Mouse (Mus musculus) mouse trophoblast stem cell (cell line): ENCODE measurements around the gene Hist1h2bj.

Source experiments
- in situ Hi-C, 2 experiments: fragments of 300-500 bp; cut with MseI, MboI; formaldehyde crosslinking; loops; 2 replicates in 1 of 2; 3 replicates in 1 of 2; pipeline ENCODE4 v1.15.1; 2025

Hist1h2bj gene

GRCm38 (mm10) chr13:22036986-22037385 is 6.0 kb upstream of the Hist1h2bj start:
- in situ Hi-C loops: loop anchor here (10.0 to 25.0 kb wide), 3 partner anchors 325 to 1475 kb away; partner anchors contain the start of genes Hist1h2ai (in 1 of the 2), Hist1h2bl (in 1 of the 2), Hist1h2bm (in 1 of the 2) and Hist1h3h (in 1 of the 2)

GRCm38 (mm10) chr13:22037415-22037814 is 5.6 kb upstream of the Hist1h2bj start:
- in situ Hi-C loops: loop anchor here (10.0 to 25.0 kb wide), 3 partner anchors 325 to 1475 kb away; partner anchors contain the start of genes Hist1h2ai (in 1 of the 2), Hist1h2bl (in 1 of the 2), Hist1h2bm (in 1 of the 2) and Hist1h3h (in 1 of the 2)

- in situ Hi-C loops: loop anchor here (10.0 to 25.0 kb wide), 3 partner anchors 327 to 1473 kb away; partner anchors contain the start of genes Hist1h2ai (in 1 of the 2), Hist1h2bl (in 1 of the 2), Hist1h2bm (in 1 of the 2) and Hist1h3h (in 1 of the 2)
Observed at GRCm38 (mm10) chr13:22039364-22039763, 3.6 kb upstream of the Hist1h2bj start.

DNA sequence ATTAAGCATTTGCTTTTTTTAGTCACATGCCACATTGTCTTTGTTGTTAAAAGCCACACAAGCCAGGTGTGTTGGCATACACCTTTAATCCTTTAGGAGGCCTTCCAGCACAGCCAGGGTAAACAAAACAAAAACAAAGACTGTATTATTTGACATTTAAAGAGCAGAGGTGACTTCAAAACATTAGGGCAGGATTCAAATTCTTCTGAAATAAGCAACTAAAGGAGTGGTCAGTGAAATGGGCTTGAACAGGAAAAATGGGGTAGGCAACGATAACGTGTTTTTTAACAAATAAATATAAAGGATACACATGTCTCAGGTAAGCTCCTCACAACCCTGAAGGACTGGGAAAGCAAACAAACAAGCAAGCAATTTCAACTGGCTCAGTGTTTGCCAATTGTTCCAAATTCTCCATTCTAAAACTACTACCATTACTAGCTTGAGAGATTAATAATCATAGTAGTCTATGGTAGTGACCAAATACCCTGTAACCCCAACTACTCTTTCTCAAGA is 3.0 kb upstream of the Hist1h2bj start:
- in situ Hi-C loops: loop anchor here (10.0 to 25.0 kb wide), 5 partner anchors 328 to 1485 kb away; partner anchors contain the start of genes Abt1 (in 1 of the 2), Hist1h2ai (in 1 of the 2), Hist1h2bl (in 1 of the 2) and Hist1h2bm (in 1 of the 2)

DNA sequence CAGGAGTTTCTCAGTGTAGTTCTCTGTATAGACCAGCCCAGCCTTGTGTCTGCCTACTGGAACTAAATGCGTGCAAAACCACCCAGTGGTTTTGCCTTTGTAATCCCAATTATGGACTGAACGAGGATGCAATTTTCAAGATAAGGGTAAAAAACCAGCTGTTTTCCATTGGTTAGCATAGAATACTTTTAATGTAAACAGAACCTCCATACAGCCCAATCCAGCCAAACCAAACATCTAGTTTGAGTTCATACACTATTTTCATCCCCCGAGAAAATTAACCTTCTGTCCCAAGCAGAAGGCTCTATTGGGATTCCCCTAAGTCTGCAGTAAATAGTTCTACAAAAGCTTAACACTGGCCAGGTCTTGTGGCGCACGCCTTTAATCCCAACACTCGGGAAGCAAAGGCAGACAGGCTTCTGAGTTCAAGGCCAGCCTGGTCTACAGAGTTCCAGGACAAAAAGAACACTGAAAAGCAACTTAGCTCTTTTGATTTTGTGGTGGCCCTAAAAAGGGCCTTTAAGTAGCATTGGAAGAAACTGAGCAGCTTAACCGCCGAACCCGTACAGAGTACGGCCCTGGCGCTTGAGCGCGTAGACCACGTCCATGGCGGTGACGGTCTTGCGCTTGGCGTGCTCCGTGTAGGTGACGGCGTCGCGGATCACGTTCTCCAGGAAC is 2.4 kb upstream of the Hist1h2bj start:
- in situ Hi-C loops: loop anchor here (10.0 to 25.0 kb wide), 4 partner anchors 328 to 1484 kb away; partner anchors contain the start of genes Abt1 (in 1 of the 2), Hist1h2ai (in 1 of the 2), Hist1h2bl (in 1 of the 2) and Hist1h2bm (in 1 of the 2)

GRCm38 (mm10) chr13:22041142-22041536 is 1.9 kb upstream of the Hist1h2bj start, which contains the start of gene Hist1h4i:
Gene Hist1h4i (minus strand): TSS chr13:22041362.
- in situ Hi-C loops: loop anchor here (10.0 to 25.0 kb wide), 4 partner anchors 329 to 1484 kb away; partner anchors contain the start of genes Abt1 (in 1 of the 2), Hist1h2ai (in 1 of the 2), Hist1h2bl (in 1 of the 2) and Hist1h2bm (in 1 of the 2)

DNA sequence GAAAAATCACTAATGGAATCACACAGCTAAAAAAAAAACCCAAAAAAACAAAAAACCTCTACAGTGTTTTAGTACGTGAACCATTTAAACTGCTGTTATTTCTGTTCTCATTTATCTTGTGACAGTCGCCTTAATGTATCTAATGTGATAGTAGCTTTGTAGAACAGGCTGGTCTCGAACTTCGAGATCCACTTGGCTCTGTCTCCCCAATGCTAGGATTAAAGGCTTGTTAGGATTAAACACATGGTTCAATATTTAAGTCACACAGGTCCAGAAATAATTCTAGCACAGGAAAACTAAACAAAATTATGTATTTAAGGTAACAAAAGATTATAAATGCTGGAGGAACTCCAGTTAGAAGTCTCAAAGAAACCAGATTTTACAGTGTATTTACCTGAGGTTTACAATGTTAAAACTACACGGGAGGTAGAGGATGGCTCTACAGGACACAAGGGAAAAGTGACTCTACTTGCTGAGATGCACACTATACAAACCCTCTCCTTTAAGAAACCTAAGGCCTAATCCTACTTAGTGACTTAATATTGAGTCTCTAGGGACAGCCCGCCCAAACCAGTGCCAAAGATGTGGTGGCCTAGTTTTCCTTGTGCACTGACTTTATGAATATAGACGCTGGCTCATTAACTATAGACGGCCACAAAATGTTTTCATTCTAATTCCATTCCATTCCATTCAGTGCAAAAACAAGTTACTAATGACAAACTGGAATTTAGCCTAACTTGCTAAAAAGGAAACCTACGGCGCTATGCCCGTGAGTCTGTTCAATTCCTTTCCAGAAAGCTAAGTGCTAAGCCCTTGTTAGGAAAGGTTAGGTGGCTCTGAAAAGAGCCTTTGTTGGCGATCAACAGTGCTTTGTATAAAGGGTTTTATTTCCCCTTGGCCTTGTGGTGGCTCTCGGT is 1.1 kb upstream of the Hist1h2bj start:
- in situ Hi-C loops: loop anchor here (10.0 to 25.0 kb wide), 4 partner anchors 330 to 1483 kb away; partner anchors contain the start of genes Abt1 (in 1 of the 2), Hist1h2ai (in 1 of the 2), Hist1h2bl (in 1 of the 2) and Hist1h2bm (in 1 of the 2)

GRCm38 (mm10) chr13:22043503-22044431 is 753 bp downstream of the Hist1h2bj start:
- in situ Hi-C loops: loop anchor here (10.0 to 25.0 kb wide), 4 partner anchors 331 to 1481 kb away; partner anchors contain the start of genes Abt1 (in 1 of the 2), Hist1h2ai (in 1 of the 2), Hist1h2bl (in 1 of the 2) and Hist1h2bm (in 1 of the 2)

DNA sequence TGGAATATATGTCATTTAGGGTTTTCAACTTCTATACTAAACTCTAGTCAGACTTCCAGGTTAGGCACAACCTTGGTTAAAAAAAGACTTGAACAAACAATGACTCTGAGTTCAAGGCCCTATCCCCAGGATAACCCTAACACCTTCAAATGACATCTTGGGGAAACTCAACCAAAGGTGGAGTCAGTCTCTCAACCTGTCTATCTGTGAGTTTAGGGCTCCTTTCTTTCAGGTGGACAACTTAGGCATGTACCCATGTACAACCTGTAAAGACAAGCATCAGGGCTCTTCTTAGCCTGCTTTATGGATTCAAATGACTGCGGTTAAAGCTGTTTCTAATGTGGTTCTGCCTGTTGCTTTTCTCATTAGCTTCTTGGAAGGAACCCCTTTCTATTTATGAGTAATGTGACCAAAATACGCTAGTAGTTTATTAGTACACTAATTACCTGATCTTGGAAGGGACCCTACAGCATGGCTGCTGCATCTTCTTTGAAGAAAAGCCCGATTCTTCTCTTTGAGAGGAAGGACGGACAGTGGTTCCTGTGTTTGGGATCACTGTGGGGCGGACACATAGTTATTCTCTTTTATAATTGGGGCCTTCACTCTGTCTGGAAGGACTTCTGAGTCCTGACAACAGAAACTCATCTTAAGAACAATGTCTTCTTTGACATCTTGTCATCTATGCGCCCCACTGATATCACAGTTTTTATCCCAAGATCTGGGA is 1.6 kb downstream of the Hist1h2bj start:
- in situ Hi-C loops: loop anchor here (10.0 to 25.0 kb wide), 4 partner anchors 332 to 1480 kb away; partner anchors contain the start of genes Abt1 (in 1 of the 2), Hist1h2ai (in 1 of the 2), Hist1h2bl (in 1 of the 2) and Hist1h2bm (in 1 of the 2)

- in situ Hi-C loops: loop anchor here (10.0 to 25.0 kb wide), 4 partner anchors 333 to 1479 kb away; partner anchors contain the start of genes Abt1 (in 1 of the 2), Hist1h2ai (in 1 of the 2), Hist1h2bl (in 1 of the 2) and Hist1h2bm (in 1 of the 2)
Observed at GRCm38 (mm10) chr13:22045311-22045710, 2.3 kb downstream of the Hist1h2bj start.

DNA sequence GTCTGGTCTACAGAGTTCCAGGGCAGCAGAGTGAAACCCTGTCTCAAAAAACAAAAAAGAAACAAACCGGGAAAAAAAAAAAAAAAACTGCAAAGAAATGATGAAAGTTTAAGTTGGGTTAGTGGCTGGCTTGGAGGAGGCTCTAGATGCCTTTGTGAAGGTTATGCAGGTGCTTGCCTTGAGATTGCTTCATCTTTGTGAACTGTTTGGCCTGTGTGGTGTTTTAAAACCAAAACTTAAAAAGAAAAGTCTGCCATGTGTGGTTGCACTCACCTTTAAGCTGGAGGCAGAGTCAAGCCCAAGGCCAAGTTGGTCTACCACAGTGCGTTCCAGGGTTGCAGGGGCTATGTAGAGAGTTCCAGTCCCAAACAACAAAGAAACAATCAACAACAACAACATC is 6.0 kb downstream of the Hist1h2bj start:
- in situ Hi-C loops: loop anchor here (10.0 to 25.0 kb wide), 4 partner anchors 337 to 1476 kb away; partner anchors contain the start of genes Abt1 (in 1 of the 2), Hist1h2ai (in 1 of the 2), Hist1h2bl (in 1 of the 2) and Hist1h2bm (in 1 of the 2)

DNA sequence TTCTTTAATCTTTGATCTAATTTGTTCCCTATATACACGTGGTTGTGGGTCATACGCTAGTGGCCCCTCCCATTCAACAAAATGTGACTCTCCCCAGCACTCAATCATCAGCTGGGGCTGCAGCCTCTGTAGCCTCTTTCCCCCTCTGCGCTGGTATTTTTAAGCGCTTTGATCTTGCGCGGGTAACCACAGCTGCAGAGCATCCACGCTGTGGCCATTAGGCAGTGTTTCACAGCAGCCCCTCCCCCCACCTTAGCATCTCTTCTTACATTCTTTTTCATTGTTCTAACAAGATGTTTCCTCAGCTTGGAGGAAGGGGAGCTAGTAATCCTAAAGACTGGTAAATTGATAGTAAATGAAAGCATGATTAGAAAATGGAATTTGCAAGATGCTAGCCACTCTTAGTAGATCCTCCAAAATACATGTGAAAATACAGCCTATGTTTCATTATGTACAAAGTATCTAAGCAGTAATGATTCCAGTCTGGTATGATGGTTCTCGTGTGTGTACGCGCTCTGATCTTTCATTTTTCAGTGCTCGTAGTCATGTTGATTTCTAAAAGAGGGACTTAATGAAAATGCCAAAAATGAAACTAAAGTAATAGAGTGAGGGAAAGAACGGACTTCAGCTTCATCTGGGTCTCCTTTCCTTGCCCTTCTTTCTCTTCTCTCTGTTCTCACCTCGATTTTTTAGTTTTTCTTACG is 6.9 kb downstream of the Hist1h2bj start:
- in situ Hi-C loops: loop anchor here (10.0 to 25.0 kb wide), 5 partner anchors 338 to 1475 kb away; partner anchors contain the start of genes Abt1 (in 1 of the 2), Hist1h2ai (in 1 of the 2), Hist1h2bl (in 1 of the 2) and Hist1h2bm (in 1 of the 2)

DNA sequence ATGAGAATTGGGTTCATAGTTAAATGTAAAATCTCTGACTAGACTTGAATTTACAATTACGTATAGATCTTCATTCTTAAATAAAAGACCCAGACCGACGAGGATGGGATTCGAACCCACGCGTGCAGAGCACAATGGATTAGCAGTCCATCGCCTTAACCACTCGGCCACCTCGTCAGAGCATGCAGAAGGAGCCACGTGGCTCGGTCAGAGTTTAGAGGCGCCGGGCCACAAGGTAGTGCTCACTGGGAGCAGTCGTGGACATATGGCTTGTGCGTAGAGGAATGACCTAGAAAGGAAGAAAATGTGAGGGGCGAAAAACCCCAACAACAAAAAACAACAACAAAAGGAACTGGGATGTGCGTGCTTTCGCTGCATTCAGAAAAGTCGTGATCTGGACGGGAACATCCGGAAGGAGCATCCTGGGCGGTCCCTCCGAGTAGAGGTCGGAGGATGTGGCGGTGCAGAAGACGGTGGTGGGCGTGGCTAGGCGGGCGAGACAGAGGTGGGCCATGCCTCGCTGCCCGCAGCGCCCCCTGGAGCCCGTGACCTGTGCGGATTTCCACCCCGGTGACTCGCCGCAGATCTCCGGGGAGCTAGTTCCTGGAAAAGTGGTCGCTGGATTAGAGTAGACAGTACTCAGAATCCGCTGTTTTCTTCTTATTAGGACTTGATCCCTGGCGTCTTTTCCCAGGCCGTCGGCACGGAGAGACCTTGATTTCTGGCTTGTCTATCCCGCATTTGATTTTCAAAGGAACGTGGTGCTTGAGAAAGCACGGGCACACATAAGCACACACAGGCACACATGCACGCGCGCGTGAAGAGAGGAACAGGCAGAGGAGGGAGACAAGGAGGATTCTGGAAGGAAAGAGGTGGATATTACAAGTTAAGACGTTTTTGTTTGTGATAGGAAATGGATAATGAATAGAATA is 7.8 kb downstream of the Hist1h2bj start:
- in situ Hi-C loops: loop anchor here in 1 of 2 experiments (10.0 kb wide), 1 partner anchor 1354 kb away; no protein-coding TSS in a partner anchor

DNA sequence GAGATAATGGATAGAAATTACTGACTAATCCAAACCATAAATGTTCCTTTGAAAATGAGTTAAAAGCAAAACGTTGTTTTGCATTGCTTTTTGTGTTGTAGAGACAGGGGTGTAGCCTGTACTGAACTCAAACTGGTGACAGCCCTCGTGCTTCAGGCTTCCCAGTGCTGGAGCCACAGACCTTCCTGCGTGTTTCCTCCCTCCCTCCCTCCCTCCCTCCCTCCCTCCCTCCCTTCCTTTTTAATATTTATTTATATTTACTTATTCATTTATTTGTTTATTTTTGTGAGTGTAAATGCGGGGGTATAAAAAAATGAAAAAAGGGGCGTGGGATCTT is 8.5 kb downstream of the Hist1h2bj start:
- in situ Hi-C loops: loop anchor here in 1 of 2 experiments (10.0 kb wide), 1 partner anchor 1353 kb away; no protein-coding TSS in a partner anchor

- in situ Hi-C loops: loop anchor here in 1 of 2 experiments (10.0 kb wide), 1 partner anchor 1351 kb away; no protein-coding TSS in a partner anchor
Observed at GRCm38 (mm10) chr13:22053754-22054153, 10.7 kb downstream of the Hist1h2bj start.

- in situ Hi-C loops: no loop called here
Observed at GRCm38 (mm10) chr13:22061422-22061821, 18.4 kb downstream of the Hist1h2bj start.
